Mouse (Mus musculus) embryo, embryonic 9.5 days (tissue): ENCODE measurements at regions not wholly inside any gene's neighbourhood (a gene's known extent, or its start where the extent isn't known, plus 50 kb on each side); places are given as distances from the start of the nearest gene placed in this dataset.

Experiments
- DNase-seq: peaks from one replicate; pipeline ENCODE4 v3.0.0-alpha.2; 2017; ENCODE audit errors: extremely low spot score

GRCm38 (mm10) chr3:147443691-147443960 lies 591.5 kb downstream of the Ttll7 start:
- no peak for DNase-seq

- DNase-seq, result no peak
Measured at GRCm38 (mm10) chr3:147444005-147444763, 592.0 kb downstream of the Ttll7 start.

- no peak for DNase-seq
Measured at GRCm38 (mm10) chr3:147445066-147445844, 593.1 kb downstream of the Ttll7 start.

- DNase-seq, result no peak
Measured at GRCm38 (mm10) chr3:147445884-147446283, 593.7 kb downstream of the Ttll7 start.

GRCm38 (mm10) chr3:147452176-147452575 lies 600.0 kb downstream of the Ttll7 start:
- DNase-seq, result no peak

GRCm38 (mm10) chr3:147455383-147455782 lies 603.2 kb downstream of the Ttll7 start:
- DNase-seq, result no peak

- DNase-seq, result no peak
Measured at GRCm38 (mm10) chr3:147456294-147456693, 604.1 kb downstream of the Ttll7 start.

- no peak for DNase-seq
Measured at GRCm38 (mm10) chr3:147458115-147458514, 605.9 kb downstream of the Ttll7 start.

GRCm38 (mm10) chr3:147479890-147480289 lies 627.7 kb downstream of the Ttll7 start:
- no peak for DNase-seq
